Mouse (Mus musculus) embryo, embryonic 10.5 days (tissue): ENCODE results near the gene Zfp985.
"Not testable (repeated sequence)": the region's sequence is repeated elsewhere in the genome, so short reads cannot be mapped to it uniquely, and the experiment has no call there.

Experiments
- DNase-seq: peaks from one replicate; pipeline ENCODE4 v3.0.0-alpha.2; 2015; ENCODE audit warnings: low spot score

Zfp985 gene

GRCm38 (mm10) chr4:147553071-147553470, at the start of gene Zfp985:
Gene Zfp985, plus strand, starts transcription at chr4:147553277.
- not testable (repeated sequence) for DNase-seq

GRCm38 (mm10) chr4:147509174-147509573, 43.9 kb upstream of the Zfp985 start:
- DNase-seq: no peak

GRCm38 (mm10) chr4:147518981-147519380, 34.1 kb upstream of the Zfp985 start:
- DNase-seq: no peak

GRCm38 (mm10) chr4:147520100-147520499, 33.0 kb upstream of the Zfp985 start:
- no peak for DNase-seq

GRCm38 (mm10) chr4:147525125-147525524, 28.0 kb upstream of the Zfp985 start:
- no peak for DNase-seq

- DNase-seq: no peak
Measured at GRCm38 (mm10) chr4:147530366-147530765, 22.7 kb upstream of the Zfp985 start.

GRCm38 (mm10) chr4:147535916-147536315, 17.2 kb upstream of the Zfp985 start:
- not testable (repeated sequence) for DNase-seq

- no peak for DNase-seq
Measured at GRCm38 (mm10) chr4:147537702-147538101, 15.4 kb upstream of the Zfp985 start.

- DNase-seq: not testable (repeated sequence)
Measured at GRCm38 (mm10) chr4:147539918-147540317, 13.2 kb upstream of the Zfp985 start, which contains the start of gene Gm16503. Gene Gm16503, plus strand, starts transcription at chr4:147540218.

GRCm38 (mm10) chr4:147541105-147541504, 12.0 kb upstream of the Zfp985 start:
- DNase-seq: no peak

GRCm38 (mm10) chr4:147554361-147554760, 1.3 kb downstream of the Zfp985 start:
- not testable (repeated sequence) for DNase-seq

GRCm38 (mm10) chr4:147556921-147557320, 3.8 kb downstream of the Zfp985 start:
- DNase-seq: not testable (repeated sequence)

- DNase-seq: not testable (repeated sequence)
Measured at GRCm38 (mm10) chr4:147558011-147558410, 4.9 kb downstream of the Zfp985 start.

GRCm38 (mm10) chr4:147559096-147559495, 6.0 kb downstream of the Zfp985 start:
- not testable (repeated sequence) for DNase-seq

- no peak for DNase-seq
Measured at GRCm38 (mm10) chr4:147565426-147566220, 12.5 kb downstream of the Zfp985 start.

GRCm38 (mm10) chr4:147571156-147571555, 18.1 kb downstream of the Zfp985 start:
- not testable (repeated sequence) for DNase-seq

- DNase-seq: not testable (repeated sequence)
Measured at GRCm38 (mm10) chr4:147579371-147579770, 26.3 kb downstream of the Zfp985 start.

GRCm38 (mm10) chr4:147586511-147587473, 33.7 kb downstream of the Zfp985 start:
- no peak for DNase-seq

GRCm38 (mm10) chr4:147594630-147595029, 41.6 kb downstream of the Zfp985 start:
- not testable (repeated sequence) for DNase-seq

GRCm38 (mm10) chr4:147597685-147598084, 44.6 kb downstream of the Zfp985 start:
- no peak for DNase-seq

GRCm38 (mm10) chr4:147598831-147599230, 45.8 kb downstream of the Zfp985 start:
- DNase-seq: no peak

- no peak for DNase-seq
Measured at GRCm38 (mm10) chr4:147601881-147602280, 48.8 kb downstream of the Zfp985 start.
